24 mouse cellular contexts compared by ENCODE assay signal in genomic region chr6:61621707-61622106, GRCm38 (mm10).
A peak's percentile ranks its signal among the peaks of the same experiment; 100 is the strongest.
DNase-seq lines count a peak whose midpoint lies in the region; ATAC-seq lines count a peak whose summit lies in the region.
"Had no signal": no experiment of that assay in that cellular context is flagged by ENCODE, and none has a peak within 500 bp of the region (broad histone marks: within the 10 kb centered on the region; RNA-seq: fewer than 3 reads in every experiment).

No protein-coding gene starts in this region.

- no peaks in the 10 kb centered on the region for H3K4me1 ChIP-seq in embryonic facial prominence, embryonic 14.5 days (ENCODE audit: control insufficient read depth, insufficient read depth, low read length)
- no peaks in the 10 kb centered on the region for H3K4me1 ChIP-seq in embryonic facial prominence, embryonic 10.5 days
- H3K4me1 ChIP-seq: embryonic facial prominence, embryonic 13.5 days; forebrain, embryonic 13.5 days; forebrain, embryonic 15.5 days had no signal

- peak; percentile 62; the same call in 1 of the 2 replicates for ATAC-seq in embryonic facial prominence, embryonic 14.5 days (ENCODE audit: low read depth)
- ATAC-seq: activated CD4-positive, CD25-positive, alpha-beta regulatory T cell, adult 4 months; CD4-positive, CD25-positive, alpha-beta regulatory T cell, adult 4 months; forebrain, embryonic 13.5 days; forebrain, embryonic 15.5 days; Patski had no signal

- no peaks in the 10 kb centered on the region for H3K36me3 ChIP-seq in embryonic facial prominence, embryonic 14.5 days (ENCODE audit: control insufficient read depth, insufficient read depth, low read length)
- no peaks in the 10 kb centered on the region for H3K36me3 ChIP-seq in embryonic facial prominence, embryonic 10.5 days (replicated peaks)
- H3K36me3 ChIP-seq: embryonic facial prominence, embryonic 13.5 days; forebrain, embryonic 15.5 days; G1E had no signal

- DNase-seq in embryonic facial prominence, embryonic 14.5 days (ENCODE audit: low spot score): peak; percentile 61
- DNase-seq in embryonic facial prominence, embryonic 10.5 days (ENCODE audit: low spot score): no peak
- peak; percentile 1 for DNase-seq in kidney, postnatal 14 days
- no peak for DNase-seq in kidney, adult 9 months
- DNase-seq in lung, postnatal 36 days: peak; percentile 18
- DNase-seq in lung, postnatal 25 days (ENCODE audit: low spot score): no peak
- DNase-seq in urinary bladder, postnatal 14 days (ENCODE audit: low spot score): peak; percentile 51
- no peak for DNase-seq in urinary bladder, postnatal 4 days (ENCODE audit: low spot score in 2 of 2)
- DNase-seq: adrenal gland, adult 8-10 months; adrenal gland, postnatal 14 days; adrenal gland, postnatal 36 days; B cell, adult 2 months; cerebellum, adult 11-12 months; cerebellum, adult 2 months; cerebellum, adult 9-10 months; cerebellum, postnatal 25 days had no signal

- no peak overlapping the region for H3K9ac ChIP-seq in embryonic facial prominence, embryonic 14.5 days (ENCODE audit: low read depth, low read length)
- H3K9ac ChIP-seq: embryonic facial prominence, embryonic 13.5 days; forebrain, embryonic 13.5 days; forebrain, embryonic 15.5 days had no signal

- 71% methylated on average over 3 of the region's 3 CpGs for WGBS in embryonic facial prominence, embryonic 14.5 days
- WGBS in embryonic facial prominence, embryonic 10.5 days: 89% methylated on average over 3 of the region's 3 CpGs

- no peaks in the 10 kb centered on the region for H3K9me3 ChIP-seq in embryonic facial prominence, embryonic 14.5 days (ENCODE audit: control insufficient read depth, low read length)
- H3K9me3 ChIP-seq in embryonic facial prominence, embryonic 10.5 days: no peaks in the 10 kb centered on the region
- H3K9me3 ChIP-seq: embryonic facial prominence, embryonic 13.5 days; forebrain, embryonic 13.5 days; forebrain, embryonic 15.5 days; G1E had no signal

- no peak overlapping the region for H3K4me2 ChIP-seq in embryonic facial prominence, embryonic 14.5 days (ENCODE audit: low read depth, low read length)
- H3K4me2 ChIP-seq: embryonic facial prominence, embryonic 13.5 days; forebrain, embryonic 13.5 days; forebrain, embryonic 15.5 days had no signal

- no peak overlapping the region for H3K4me3 ChIP-seq in embryonic facial prominence, embryonic 14.5 days (ENCODE audit: low read depth, low read length)
- H3K4me3 ChIP-seq in embryonic facial prominence, embryonic 10.5 days: no peak overlapping the region
- H3K4me3 ChIP-seq: embryonic facial prominence, embryonic 13.5 days; forebrain, embryonic 13.5 days; forebrain, embryonic 15.5 days had no signal

- H3K27me3 ChIP-seq in embryonic facial prominence, embryonic 14.5 days (replicated peaks; ENCODE audit: control insufficient read depth, insufficient read depth, low read length): no peaks in the 10 kb centered on the region
- no peaks in the 10 kb centered on the region for H3K27me3 ChIP-seq in embryonic facial prominence, embryonic 10.5 days (replicated peaks; ENCODE audit: low read depth, poor library complexity, severe bottlenecking)
- H3K27me3 ChIP-seq: CH12.LX; embryonic facial prominence, embryonic 13.5 days; forebrain, embryonic 13.5 days; forebrain, embryonic 15.5 days had no signal

- no peak overlapping the region for H3K27ac ChIP-seq in embryonic facial prominence, embryonic 14.5 days (replicated peaks; ENCODE audit: low read depth, low read length)
- no peak overlapping the region for H3K27ac ChIP-seq in embryonic facial prominence, embryonic 10.5 days (replicated peaks)
- H3K27ac ChIP-seq: embryonic facial prominence, embryonic 13.5 days; forebrain, embryonic 13.5 days; forebrain, embryonic 15.5 days had no signal

Comparison
In these comparisons a context has a peak if more than half of its experiments do, and no peak if none do; other contexts are left out.
1. DNase-seq: peak in embryonic facial prominence, embryonic 14.5 days (single experiment), kidney, postnatal 14 days (single experiment), lung, postnatal 36 days (single experiment) and urinary bladder, postnatal 14 days (single experiment); none in embryonic facial prominence, embryonic 10.5 days (single experiment), kidney, adult 9 months (single experiment), lung, postnatal 25 days (single experiment) and urinary bladder, postnatal 4 days (0 of 2).